Mouse (Mus musculus) bone marrow, adult 2 months (tissue): ENCODE results near the gene Plekhg2.

Experiments
- CTCF ChIP-seq: fragments of 200-500 bp; IDR thresholded peaks from 2 replicates; pipeline ENCODE4 v1.5.1; 2011; ENCODE audit warnings: low read length, control low read depth; ENCODE audit not compliant: control insufficient read depth, insufficient read depth
- POLR2A ChIP-seq: fragments of 200-500 bp; IDR thresholded peaks from 2 replicates; pipeline ENCODE4 v1.6.1; 2011; ENCODE audit warnings: low read depth, mild to moderate bottlenecking, control low read depth, low read length, borderline replicate concordance; ENCODE audit not compliant: control insufficient read depth

DNA sequence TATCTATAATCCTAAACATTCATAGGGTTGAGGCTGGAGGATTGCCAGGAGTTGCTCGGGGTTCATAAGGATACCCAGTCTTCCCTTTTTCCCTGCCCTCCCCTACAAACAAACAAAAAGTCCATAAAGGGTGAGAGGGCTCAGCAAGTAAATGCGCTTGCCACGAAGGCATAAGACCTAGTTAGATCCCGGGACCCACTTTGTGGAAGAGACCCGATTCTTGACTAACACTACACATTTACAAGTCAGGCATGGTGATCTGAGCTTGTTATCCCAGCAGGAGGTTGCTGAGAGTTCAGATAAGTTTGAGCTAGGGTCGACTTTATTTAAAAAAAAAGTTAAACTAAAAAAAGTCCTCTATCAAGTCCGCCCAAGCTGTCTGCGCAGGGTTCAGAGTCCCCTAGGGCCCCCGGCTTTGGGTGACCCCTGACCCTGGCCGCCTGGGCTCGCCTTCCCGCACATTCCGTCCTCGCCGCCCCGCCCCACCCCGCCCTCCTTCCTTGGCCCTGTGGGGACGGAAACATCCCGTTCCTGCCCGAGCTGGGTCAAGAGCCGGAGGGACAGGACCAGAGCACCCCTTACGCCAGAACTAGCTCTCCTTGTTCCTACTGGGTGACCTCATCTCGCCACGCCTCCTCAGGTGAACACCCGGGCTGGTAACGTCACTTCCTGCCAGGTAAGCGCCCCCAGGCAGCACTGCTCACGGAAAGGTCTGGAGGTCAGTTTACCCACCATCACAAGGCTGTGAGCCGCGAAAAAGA lies 3.8 kb upstream of the Plekhg2 start:
- TF ChIP-seq CTCF (no peak), POLR2A (peak; percentile 71; the same call in 1 of the 2 replicates)
